In the genomic region with DNA sequence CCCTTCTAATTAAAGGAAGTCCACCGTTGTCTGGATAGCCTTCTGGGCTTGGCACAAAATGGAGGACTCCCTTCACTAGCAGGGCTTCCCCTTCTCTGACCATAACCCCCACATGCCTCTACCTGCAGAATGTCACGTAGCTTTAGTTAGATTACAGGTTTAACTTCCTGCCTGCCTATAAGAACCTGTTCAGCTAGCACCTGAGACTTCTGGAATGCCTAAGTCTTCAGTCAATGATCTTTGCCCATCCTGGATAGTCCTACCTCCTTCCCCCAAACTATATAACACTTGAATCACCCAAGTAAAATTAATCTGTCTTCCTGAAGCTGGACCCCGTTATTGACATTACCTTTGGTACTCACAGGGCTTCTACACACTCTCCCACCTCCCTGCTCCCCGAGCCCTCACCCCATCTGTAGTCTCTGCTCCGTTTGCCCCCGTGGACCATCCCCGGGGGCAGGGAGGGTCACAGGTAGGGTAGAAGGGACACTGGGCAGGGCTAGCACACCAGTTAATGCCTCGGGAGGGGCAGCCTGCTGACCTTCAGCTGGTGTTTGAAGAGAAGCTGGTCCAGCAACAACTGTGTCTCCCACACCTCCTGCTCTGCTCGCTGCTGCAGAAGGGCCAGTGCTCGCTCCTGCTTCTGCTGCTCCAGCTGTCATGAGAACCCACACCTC, we compare ENCODE assay signal across 21 mouse cellular contexts. TPM values are rescaled to one million over a fixed set of nuclear protein-coding genes. Genes with fewer than 3 reads are reported as not detected.
"Had no signal": no experiment of that assay in that cellular context is flagged by ENCODE, and none has a peak within 500 bp of the region (broad histone marks: within the 10 kb centered on the region; RNA-seq: fewer than 3 reads in every experiment).

No protein-coding gene starts in this region.

- H3K27ac ChIP-seq: liver, embryonic 15.5 days; lung, embryonic 15.5 days; macrophage; midbrain, embryonic 13.5 days; midbrain, embryonic 15.5 days; neural tube, embryonic 12.5 days; stomach, embryonic 15.5 days had no signal

- H3K4me1 ChIP-seq: liver, embryonic 15.5 days; lung, embryonic 15.5 days; midbrain, embryonic 13.5 days; midbrain, embryonic 15.5 days; stomach, embryonic 15.5 days had no signal

- ATAC-seq: lung, postnatal 0 days; midbrain, embryonic 13.5 days; midbrain, embryonic 15.5 days had no signal

- H3K27me3 ChIP-seq: liver, embryonic 15.5 days; lung, embryonic 15.5 days; midbrain, embryonic 13.5 days; midbrain, embryonic 15.5 days; neural tube, embryonic 12.5 days; stomach, embryonic 15.5 days had no signal

- H3K9me3 ChIP-seq: liver, embryonic 15.5 days; lung, embryonic 15.5 days; megakaryocyte, embryonic 14.5 days; midbrain, embryonic 13.5 days; midbrain, embryonic 15.5 days; neural tube, embryonic 12.5 days; stomach, embryonic 15.5 days had no signal

- DNase-seq: lung, adult 2 months; lung, postnatal 14 days; lung, postnatal 36 days; right cerebral cortex, postnatal 14 days; thymus, adult 2 months; thymus, postnatal 25 days; thymus, postnatal 4 days had no signal

- H3K9ac ChIP-seq: liver, embryonic 15.5 days; lung, embryonic 15.5 days; midbrain, embryonic 13.5 days; midbrain, embryonic 15.5 days; neural tube, embryonic 12.5 days; stomach, embryonic 15.5 days had no signal

- H3K4me3 ChIP-seq: liver, embryonic 15.5 days; lung, embryonic 15.5 days; megakaryocyte, embryonic 14.5 days; midbrain, embryonic 13.5 days; midbrain, embryonic 15.5 days; neural tube, embryonic 12.5 days; stomach, embryonic 15.5 days had no signal

- H3K4me2 ChIP-seq: liver, embryonic 15.5 days; lung, embryonic 15.5 days; midbrain, embryonic 11.5 days; midbrain, embryonic 13.5 days; midbrain, embryonic 15.5 days; neural tube, embryonic 12.5 days; stomach, embryonic 15.5 days had no signal

- H3K36me3 ChIP-seq: liver, embryonic 15.5 days; lung, embryonic 15.5 days; midbrain, embryonic 13.5 days; midbrain, embryonic 15.5 days; neural tube, embryonic 12.5 days; stomach, embryonic 15.5 days had no signal

RNA-seq across cellular contexts. Expression of gene Ccdc187, which starts 28.2 kb away (rescaled TPM):
- total RNA-seq: megakaryocyte progenitor cell, adult 5-6 weeks; monocyte, adult 5-6 weeks had no signal
- polyA plus RNA-seq: macrophage; spleen, adult 2 months had no signal

RNA-seq across cellular contexts. Expression of gene Lhx3, which starts 58.1 kb away (rescaled TPM):
- total RNA-seq: megakaryocyte progenitor cell, adult 5-6 weeks; monocyte, adult 5-6 weeks; neutrophil, adult 5-6 weeks had no signal
- polyA plus RNA-seq: liver, embryonic 15.5 days; lung, adult 2 months; lung, embryonic 15.5 days; lung, postnatal 0 days; macrophage; midbrain, embryonic 15.5 days; spleen, adult 2 months; stomach, embryonic 15.5 days had no signal
